Mouse (Mus musculus) liver, adult 2 months (tissue): ENCODE results near the gene Rps2.

ENCODE experiments used
- CTCF ChIP-seq: fragments of 200-500 bp; IDR thresholded peaks from 2 replicates; pipeline ENCODE4 v1.5.1; 2011; ENCODE audit warnings: low read depth, low read length, control low read depth
- POLR2A ChIP-seq: fragments of 200-500 bp; IDR thresholded peaks from 2 replicates; pipeline ENCODE4 v1.6.1; 2011; ENCODE audit warnings: low read length, control low read depth; ENCODE audit not compliant: insufficient read depth; ENCODE audit errors: extremely low read depth

GRCm38 (mm10) chr17:24766266-24766875 is 48.5 kb downstream of the Rps2 start:
- TF ChIP-seq CTCF (no peak), POLR2A (no peak)
